Mouse (Mus musculus) brain, embryonic 18.5 days (tissue): ENCODE data around the gene Tbce.
"Not testable (repeated sequence)": the region's sequence is repeated elsewhere in the genome, so short reads cannot be mapped to it uniquely, and the experiment has no call there.

ENCODE experiments used
- DNase-seq: peaks from one replicate; pipeline ENCODE4 v3.0.0-alpha.2; 2012; ENCODE audit warnings: low read depth, low spot score

Gene Tbce

GRCm38 (mm10) chr13:14034073-14034348 lies 5.4 kb downstream of the Tbce start:
- DNase-seq, result no peak

GRCm38 (mm10) chr13:14033309-14034072 lies 5.9 kb downstream of the Tbce start:
- DNase-seq, result no peak

GRCm38 (mm10) chr13:14026154-14026820 lies 13.2 kb downstream of the Tbce start:
- no peak for DNase-seq

- no peak for DNase-seq
Measured at GRCm38 (mm10) chr13:14025554-14025953, 13.9 kb downstream of the Tbce start.

GRCm38 (mm10) chr13:14021417-14021816 lies 18.0 kb downstream of the Tbce start:
- DNase-seq, result not testable (repeated sequence)

GRCm38 (mm10) chr13:14018852-14019251 lies 20.6 kb downstream of the Tbce start:
- DNase-seq, result no peak

- DNase-seq, result no peak
Measured at GRCm38 (mm10) chr13:14018283-14018682, 21.2 kb downstream of the Tbce start.

- DNase-seq, result no peak
Measured at GRCm38 (mm10) chr13:14015609-14016008, 23.8 kb downstream of the Tbce start.

GRCm38 (mm10) chr13:14014540-14014939 lies 24.9 kb downstream of the Tbce start:
- DNase-seq, result no peak

- DNase-seq, result no peak
Measured at GRCm38 (mm10) chr13:14014001-14014400, 25.4 kb downstream of the Tbce start.

GRCm38 (mm10) chr13:14011454-14011995 lies 27.9 kb downstream of the Tbce start:
- DNase-seq, result no peak

- DNase-seq, result no peak
Measured at GRCm38 (mm10) chr13:14006056-14006455, 33.4 kb downstream of the Tbce start.

- DNase-seq, result no peak
Measured at GRCm38 (mm10) chr13:14004999-14005398, 34.4 kb downstream of the Tbce start.

- no peak for DNase-seq
Measured at GRCm38 (mm10) chr13:14004086-14004485, 35.4 kb downstream of the Tbce start.

GRCm38 (mm10) chr13:14002706-14003105 lies 36.7 kb downstream of the Tbce start:
- no peak for DNase-seq

- DNase-seq, result no peak
Measured at GRCm38 (mm10) chr13:13997476-13997875, 42.0 kb downstream of the Tbce start.

- no peak for DNase-seq
Measured at GRCm38 (mm10) chr13:13995046-13995445, 44.4 kb downstream of the Tbce start.

GRCm38 (mm10) chr13:13993041-13993440 lies 46.4 kb downstream of the Tbce start:
- DNase-seq, result no peak

GRCm38 (mm10) chr13:13990391-13990790 lies 49.0 kb downstream of the Tbce start:
- no peak for DNase-seq

- no peak for DNase-seq
Measured at GRCm38 (mm10) chr13:13989135-13989534, 50.3 kb downstream of the Tbce start.

GRCm38 (mm10) chr13:13983523-13983922 lies 55.9 kb downstream of the Tbce start:
- DNase-seq, result no peak

- not testable (repeated sequence) for DNase-seq
Measured at GRCm38 (mm10) chr13:13981842-13982241, 57.6 kb downstream of the Tbce start.

- DNase-seq, result no peak
Measured at GRCm38 (mm10) chr13:13969796-13970195, 69.6 kb downstream of the Tbce start.
